In the genomic region with DNA sequence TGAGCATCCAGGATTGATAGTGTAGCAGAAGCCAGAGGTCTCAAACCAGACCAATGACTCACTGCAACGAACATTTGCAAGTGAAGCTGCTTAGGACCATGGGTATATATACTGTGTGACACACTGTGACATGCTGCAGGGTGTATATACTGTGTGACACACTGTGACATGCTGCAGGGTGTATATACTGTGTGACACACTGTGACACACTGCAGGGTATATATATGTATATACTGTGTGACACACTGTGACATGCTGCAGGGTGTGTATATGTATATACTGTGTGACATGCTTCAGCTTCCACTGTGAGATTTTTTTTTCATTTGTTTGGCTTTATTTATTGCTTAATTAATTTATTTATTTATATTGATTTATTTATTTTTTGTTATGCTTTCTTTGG, we compare ENCODE assay signal across 24 mouse cellular contexts.
"Had no signal": no experiment of that assay in that cellular context is flagged by ENCODE, and none has a peak within 500 bp of the region (broad histone marks: within the 10 kb centered on the region; RNA-seq: fewer than 3 reads in every experiment).

No protein-coding gene starts in this region.

- DNase-seq: gastrocnemius, postnatal 14 days; gastrocnemius, postnatal 36 days; heart, adult 11 months; heart, adult 2 months; heart, postnatal 14 days; heart, postnatal 36 days; kidney, adult 11 months; kidney, adult 2 months; kidney, postnatal 14 days; kidney, postnatal 36 days; layer of hippocampus, adult 9-11 months; layer of hippocampus, postnatal 36 days; liver; liver, embryonic 13.5 days had no signal

- H3K27me3 ChIP-seq: heart, embryonic 13.5 days; heart, embryonic 15.5 days; hindbrain, embryonic 15.5 days; liver, embryonic 13.5 days had no signal

- H3K4me3 ChIP-seq: heart, adult 2 months; heart, embryonic 13.5 days; heart, embryonic 15.5 days; hindbrain, embryonic 13.5 days; hindbrain, embryonic 15.5 days; limb, embryonic 13.5 days; liver, embryonic 13.5 days had no signal

- H3K4me2 ChIP-seq: heart, embryonic 11.5 days; heart, embryonic 13.5 days; heart, embryonic 15.5 days; hindbrain, embryonic 13.5 days; hindbrain, embryonic 15.5 days; limb, embryonic 13.5 days; liver, embryonic 11.5 days; liver, embryonic 13.5 days had no signal

- H3K36me3 ChIP-seq: heart, embryonic 13.5 days; heart, embryonic 15.5 days; hindbrain, embryonic 13.5 days; hindbrain, embryonic 15.5 days; limb, embryonic 13.5 days; liver, embryonic 13.5 days had no signal

- H3K4me1 ChIP-seq: heart, embryonic 13.5 days; heart, embryonic 15.5 days; hindbrain, embryonic 13.5 days; hindbrain, embryonic 15.5 days; limb, embryonic 13.5 days; liver, embryonic 13.5 days had no signal

- ATAC-seq: hindbrain, postnatal 0 days; intestine, embryonic 16.5 days had no signal

- H3K27ac ChIP-seq: heart, adult 2 months; heart, embryonic 13.5 days; heart, embryonic 15.5 days; hindbrain, embryonic 13.5 days; hindbrain, embryonic 15.5 days; hindbrain, postnatal 0 days; kidney, postnatal 0 days; limb, embryonic 13.5 days; liver, embryonic 13.5 days had no signal

- H3K9me3 ChIP-seq: heart, embryonic 13.5 days; heart, embryonic 15.5 days; hindbrain, embryonic 13.5 days; hindbrain, embryonic 15.5 days; limb, embryonic 13.5 days; liver, embryonic 13.5 days had no signal

- H3K9ac ChIP-seq: heart, embryonic 13.5 days; heart, embryonic 15.5 days; hindbrain, embryonic 13.5 days; hindbrain, embryonic 15.5 days; limb, embryonic 13.5 days; liver, embryonic 13.5 days had no signal
